Mouse (Mus musculus) G1E (cell line): ENCODE results near the gene Zranb3. TPM values are rescaled to one million over a fixed set of nuclear protein-coding genes. Genes with fewer than 3 reads are reported as not detected.

Experiments
- ATAC-seq: 2 replicates; pipeline ENCODE4 v1.8.0; 2016; ENCODE audit warnings: mild to moderate bottlenecking; ENCODE audit not compliant: insufficient number of reproducible peaks, poor library complexity, low FRiP score, severe bottlenecking; ENCODE audit errors: extremely low read depth
- DNase-seq: peaks from one replicate; pipeline ENCODE4 v3.0.0; 2012; ENCODE audit warnings: low spot score
- H3K27me3 ChIP-seq: 2 replicates; pipeline ENCODE4 v1.6.1; 2012; ENCODE audit warnings: mild to moderate bottlenecking, low read length, inconsistent platforms; ENCODE audit not compliant: insufficient read depth
- H3K36me3 ChIP-seq: replicated peaks from 2 replicates; pipeline ENCODE3; 2012; ENCODE audit warnings: mild to moderate bottlenecking, inconsistent platforms
- H3K4me1 ChIP-seq: 2 replicates; pipeline ENCODE4 v1.6.1; 2012; ENCODE audit warnings: low read depth, low read length, inconsistent platforms, mixed read lengths; ENCODE audit not compliant: insufficient read depth
- H3K4me3 ChIP-seq: 2 replicates; pipeline ENCODE4 v1.5.1; 2012; ENCODE audit warnings: low read depth, mild to moderate bottlenecking, inconsistent platforms, low read length, moderate library complexity, mixed read lengths
- H3K9me3 ChIP-seq: replicated peaks from 2 replicates; pipeline ENCODE4 v1.6.1; 2012; ENCODE audit warnings: inconsistent platforms
- GATA1 ChIP-seq: IDR thresholded peaks from 2 replicates; pipeline ENCODE4 v1.6.1; 2012; ENCODE audit warnings: borderline replicate concordance, low read length, inconsistent platforms, mixed read lengths
- GATA2 ChIP-seq: IDR thresholded peaks from 2 replicates; pipeline ENCODE4 v1.6.1; 2012; ENCODE audit warnings: low read depth, low read length, inconsistent platforms, borderline replicate concordance
- POLR2AphosphoS5 ChIP-seq: IDR thresholded peaks from 2 replicates; pipeline ENCODE4 v1.6.1; 2012; ENCODE audit warnings: low read depth, low read length, inconsistent platforms; ENCODE audit not compliant: insufficient replicate concordance
- TAL1 ChIP-seq: conservative IDR thresholded peaks from 2 replicates; pipeline ENCODE4 v1.6.1; 2012; ENCODE audit warnings: low read depth, low read length, inconsistent platforms, mixed read lengths
- polyA plus RNA-seq: library from polyadenylated mRNA; stranded (reverse); fragments of >175 nt; gene quantifications from 2 replicates; pipeline ENCODE4 v1.2.3, GENCODE M21; 2012
- total RNA-seq, 2 experiments: library from RNA; stranded (forward) in 1 of 2; stranded (reverse) in 1 of 2; fragments of 200-1000 nt in 1 of 2; fragments of >200 nt in 1 of 2; fragmentation: Nextera tagmentation in 1 of 2; gene quantifications; 2 replicates each; pipeline ENCODE4 v1.2.3; 2014 to 2017

Zranb3 gene
- total and polyA plus RNA-seq, 3 experiments = 1.9 to 29.3 (median 28.1) TPM

GRCm38 (mm10) chr1:127904774-127905385, 198.0 kb downstream of the Zranb3 start:
- H3K36me3 ChIP-seq = peaks cover 56% of the 10 kb centered on the region

More at GRCm38 (mm10) chr1:127904774-127905385, 198.0 kb downstream of the Zranb3 start:
- DNase-seq (no peak), ATAC-seq (no peak)
- Histone ChIP-seq H3K27me3 (no peaks in the 10 kb centered on the region), H3K4me3 (no peak overlapping the region), H3K4me1 (no peaks in the 10 kb centered on the region; the same call in 1 of the 2 replicates), H3K9me3 (no peaks in the 10 kb centered on the region)
- TF ChIP-seq TAL1 = no peak
- no peak for TF ChIP-seq GATA1
- no peak for TF ChIP-seq POLR2AphosphoS5
- TF ChIP-seq GATA2 = no peak

Other genes starting within 250 kb of the Zranb3 start
- not detected in 2 replicates for gene Map3k19, start 248.0 kb downstream of the Zranb3 start, total RNA-seq (2014; fragmentation: Nextera tagmentation)
- 0.12 and 0.16 TPM in 2 replicates for gene Map3k19, start 248.0 kb downstream of the Zranb3 start, total RNA-seq (2017)
- gene Map3k19, start 248.0 kb downstream of the Zranb3 start, polyA plus RNA-seq = not detected in 2 replicates
- gene Rab3gap1, start 234.3 kb downstream of the Zranb3 start, total RNA-seq (2014; fragmentation: Nextera tagmentation) = 26.4 and 36.0 TPM in 2 replicates
- gene Rab3gap1, start 234.3 kb downstream of the Zranb3 start, total RNA-seq (2017) = 67.3 and 70.8 TPM in 2 replicates
- gene Rab3gap1, start 234.3 kb downstream of the Zranb3 start, polyA plus RNA-seq = 29.0 and 32.2 TPM in 2 replicates
- gene R3hdm1, start 254 bp upstream of the Zranb3 start, total RNA-seq (2014; fragmentation: Nextera tagmentation) = 549 and 587 TPM in 2 replicates
- 88.5 and 129 TPM in 2 replicates for gene R3hdm1, start 254 bp upstream of the Zranb3 start, total RNA-seq (2017)
- gene R3hdm1, start 254 bp upstream of the Zranb3 start, polyA plus RNA-seq = 192 and 208 TPM in 2 replicates
- gene Ubxn4, start 140.9 kb upstream of the Zranb3 start, total RNA-seq (2014; fragmentation: Nextera tagmentation) = 153 and 164 TPM in 2 replicates
- 152 and 163 TPM in 2 replicates for gene Ubxn4, start 140.9 kb upstream of the Zranb3 start, total RNA-seq (2017)
- gene Ubxn4, start 140.9 kb upstream of the Zranb3 start, polyA plus RNA-seq = 33.5 and 33.9 TPM in 2 replicates
- gene Lct, start 225.3 kb upstream of the Zranb3 start, total RNA-seq (2014; fragmentation: Nextera tagmentation) = 0.10 and 0.15 TPM in 2 replicates
- 0.22 and 0.23 TPM in 2 replicates for gene Lct, start 225.3 kb upstream of the Zranb3 start, total RNA-seq (2017)
- not detected in 2 replicates for gene Lct, start 225.3 kb upstream of the Zranb3 start, polyA plus RNA-seq